Mouse (Mus musculus) stomach, postnatal 0 days (tissue): ENCODE measurements around the gene Phf1.

Experiments
- CTCF ChIP-seq: IDR thresholded peaks from 2 replicates; pipeline ENCODE4 v1.5.1; 2016; ENCODE audit warnings: antibody characterized with exemption, low read depth, mild to moderate bottlenecking, moderate library complexity
- EP300 ChIP-seq: optimal IDR thresholded peaks from 2 replicates; pipeline ENCODE3; 2016; ENCODE audit warnings: antibody characterized with exemption

GRCm38 (mm10) chr17:26956895-26957294, 24.0 kb downstream of the Phf1 start:
- TF ChIP-seq CTCF = no peak
- no peak for TF ChIP-seq EP300
